Mouse (Mus musculus) midbrain, embryonic 10.5 days (tissue): ENCODE measurements around the gene Spaca4. TPM values are rescaled to one million over a fixed set of nuclear protein-coding genes. Genes with fewer than 3 reads are reported as not detected.
A peak's percentile ranks its signal among the peaks of the same experiment; 100 is the strongest.

Experiments used
- DNase-seq: peaks from one replicate; pipeline ENCODE4 v3.0.0-alpha.2; 2017; ENCODE audit warnings: low spot score
- H3K27ac ChIP-seq: fragments of 300-500 bp; sonication (generic); replicated peaks from 2 replicates; pipeline ENCODE4 v1.5.1; 2016; ENCODE audit warnings: mild to moderate bottlenecking
- H3K27me3 ChIP-seq: fragments of 300-500 bp; sonication (generic); 2 replicates; pipeline ENCODE4 v1.6.1; 2016; ENCODE audit warnings: low read depth, mild to moderate bottlenecking; ENCODE audit not compliant: poor library complexity, severe bottlenecking
- H3K36me3 ChIP-seq: fragments of 300-500 bp; sonication (generic); 2 replicates; pipeline ENCODE4 v1.6.1; 2016; ENCODE audit warnings: mild to moderate bottlenecking, moderate library complexity
- H3K4me1 ChIP-seq: fragments of 300-500 bp; sonication (generic); 2 replicates; pipeline ENCODE4 v1.6.1; 2016
- H3K4me3 ChIP-seq: fragments of 300-500 bp; sonication (generic); 2 replicates; pipeline ENCODE4 v1.5.1; 2016; ENCODE audit warnings: mild to moderate bottlenecking, moderate library complexity
- H3K9me3 ChIP-seq: fragments of 300-500 bp; sonication (generic); replicated peaks from 2 replicates; pipeline ENCODE4 v1.6.1; 2016; ENCODE audit warnings: mild to moderate bottlenecking
- WGBS: fragments of 180-500 bp; shearing (Covaris S2); methylation state at CpG from one replicate; pipeline ENCODE4 v1.1.7; 2016; 5-methylcytosine and 5-hydroxymethylcytosine counted together
- polyA plus RNA-seq: library from polyadenylated mRNA; unstranded; fragments of >200 nt; fragmentation: Nextera tagmentation; extraction: Ambion mirVana; gene quantifications from 2 replicates; pipeline ENCODE4 v1.2.1, GENCODE M21; 2016

Gene Spaca4
- polyA plus RNA-seq, 1 experiment from 2014 or later, result not detected

DNA sequence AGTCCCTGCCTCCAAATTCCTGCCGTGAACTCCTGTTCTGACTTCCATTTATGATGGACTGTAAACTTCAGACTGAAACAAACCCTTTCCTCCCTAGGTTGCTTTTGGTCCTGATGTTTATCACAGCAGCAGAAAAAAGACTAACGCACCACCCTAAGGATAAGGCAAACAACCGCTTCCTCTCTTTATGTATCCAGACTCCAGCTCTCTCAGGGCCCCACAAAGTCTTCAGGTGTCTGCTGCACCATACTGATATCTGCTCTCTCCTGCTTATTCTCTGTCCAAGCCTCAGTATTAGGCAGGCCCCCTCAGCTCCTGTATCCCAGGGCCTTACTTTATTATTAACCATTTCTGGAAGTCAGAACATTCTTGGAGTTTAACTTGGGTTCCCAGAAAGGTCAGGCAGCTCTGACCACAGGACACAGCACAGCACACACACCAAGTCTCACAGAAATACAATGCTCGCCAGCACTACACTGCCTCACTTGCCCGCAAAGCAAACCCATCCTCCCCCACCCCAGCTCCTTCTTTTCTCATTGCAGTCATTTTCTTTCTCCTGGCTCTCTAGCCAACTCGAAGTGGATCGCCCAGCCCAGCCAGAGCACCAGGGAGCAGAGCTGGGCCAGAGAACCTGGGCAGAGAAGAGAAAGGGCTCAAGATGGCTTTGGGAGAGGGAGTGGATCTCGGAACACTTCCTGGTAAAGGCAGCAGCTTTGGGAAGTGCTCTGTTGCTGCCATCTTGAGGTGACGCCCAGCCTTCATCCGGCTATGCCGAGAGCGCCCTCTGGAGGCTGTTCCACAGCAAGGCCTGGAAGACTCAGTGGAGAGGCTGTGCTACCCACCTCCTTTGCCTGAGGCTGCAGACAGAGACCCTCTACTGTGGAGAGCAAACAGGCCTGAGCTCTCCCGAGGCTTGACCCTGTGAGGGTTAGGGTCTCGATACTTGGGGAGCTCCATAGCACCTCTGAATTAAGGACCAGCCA lies 43.2 kb downstream of the Spaca4 start:
- DNase-seq, result peak; percentile 91
- WGBS, result 31% methylated on average over 14 of the region's 14 CpGs
- Histone ChIP-seq H3K27me3 (peaks cover 3% of the 10 kb centered on the region; the same call in 1 of the 2 replicates), H3K9me3 (no peaks in the 10 kb centered on the region), H3K36me3 (no peaks in the 10 kb centered on the region), H3K4me3 (peak overlapping the region; percentile 40), H3K4me1 (peaks cover 44% of the 10 kb centered on the region), H3K27ac (peak overlapping the region; percentile 90)

DNA sequence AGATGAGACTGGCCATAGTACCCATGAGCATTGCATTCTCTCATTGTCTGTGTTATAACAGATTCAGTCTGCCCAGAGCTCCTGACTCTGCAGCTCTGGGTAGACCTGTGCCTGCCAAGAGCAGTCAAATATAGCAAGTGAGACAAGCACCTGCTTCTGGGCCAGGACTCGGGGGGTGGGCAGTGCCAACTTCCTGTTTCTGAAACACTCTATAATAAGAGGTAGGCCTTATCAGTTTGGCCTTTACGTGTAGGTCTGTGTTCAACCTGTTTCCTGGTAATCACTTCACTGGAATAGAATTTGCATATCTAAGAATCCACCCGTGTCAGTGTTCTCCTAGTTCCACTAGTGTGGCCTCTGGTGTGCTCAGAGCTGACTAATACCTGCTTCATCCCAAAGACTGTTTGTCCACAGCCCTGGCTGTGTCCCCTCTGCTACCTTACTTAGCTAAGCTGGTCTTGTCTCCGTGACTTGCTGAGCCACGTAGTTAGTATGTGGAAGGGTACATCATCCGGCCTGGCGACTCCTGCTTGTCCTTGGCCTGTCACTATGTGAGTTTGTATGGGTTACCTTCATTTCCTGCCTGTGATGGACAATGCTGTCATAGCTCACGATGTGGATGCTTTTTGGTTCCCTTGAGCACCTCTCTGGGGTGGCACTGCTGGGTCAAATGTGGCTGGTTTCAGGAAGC lies 44.4 kb downstream of the Spaca4 start:
- DNase-seq, result no peak
- peaks cover 39% of the 10 kb centered on the region for H3K4me1 ChIP-seq
- H3K27me3 ChIP-seq, result peaks cover under 1% of the 10 kb centered on the region; the same call in 1 of the 2 replicates
- no peak overlapping the region for H3K4me3 ChIP-seq
- 87% methylated on average over 8 of the region's 8 CpGs for WGBS
- no peak overlapping the region; the same call in 1 of the 2 replicates for H3K27ac ChIP-seq
- H3K36me3 ChIP-seq, result no peaks in the 10 kb centered on the region
- H3K9me3 ChIP-seq, result no peaks in the 10 kb centered on the region

DNA sequence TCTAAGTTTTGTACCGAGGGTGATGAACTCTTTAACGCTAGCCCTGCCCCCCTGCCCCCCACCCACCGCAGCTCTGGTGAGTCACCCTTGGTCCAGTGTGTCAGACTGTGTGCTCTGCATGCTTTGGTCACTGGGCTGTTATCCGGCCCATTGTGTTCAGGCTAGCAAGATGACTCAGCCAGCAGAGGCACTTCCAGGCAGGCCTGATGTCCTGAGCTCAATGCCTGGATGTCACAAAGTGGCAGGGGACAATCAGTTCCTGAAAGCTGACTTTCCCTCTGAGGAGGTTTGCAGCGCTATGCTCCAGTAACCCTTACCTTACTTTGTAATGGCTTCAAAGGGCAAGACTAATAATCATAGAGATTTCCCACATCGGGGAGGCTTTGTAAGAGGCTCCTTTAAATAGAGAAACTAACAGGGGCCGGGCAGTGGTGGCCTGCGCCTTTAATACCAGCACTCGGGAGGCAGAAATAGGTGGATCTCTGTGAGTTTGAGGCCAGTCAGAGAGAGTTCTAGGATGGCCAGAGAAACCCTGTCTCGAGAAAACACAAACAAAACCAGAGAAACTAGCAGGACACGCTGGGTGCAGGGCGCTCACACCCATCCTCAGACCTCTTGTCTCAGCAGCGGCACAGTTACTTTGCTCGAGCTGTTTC lies 45.5 kb downstream of the Spaca4 start:
- H3K27ac ChIP-seq, result peak overlapping the region; percentile 29
- H3K9me3 ChIP-seq, result no peaks in the 10 kb centered on the region
- H3K4me1 ChIP-seq, result peaks cover 32% of the 10 kb centered on the region
- H3K36me3 ChIP-seq, result no peaks in the 10 kb centered on the region
- WGBS, result 66% methylated on average over 14 of the region's 14 CpGs
- H3K27me3 ChIP-seq, result no peaks in the 10 kb centered on the region; the same call in 1 of the 2 replicates
- H3K4me3 ChIP-seq, result no peak overlapping the region
- no peak for DNase-seq

DNA sequence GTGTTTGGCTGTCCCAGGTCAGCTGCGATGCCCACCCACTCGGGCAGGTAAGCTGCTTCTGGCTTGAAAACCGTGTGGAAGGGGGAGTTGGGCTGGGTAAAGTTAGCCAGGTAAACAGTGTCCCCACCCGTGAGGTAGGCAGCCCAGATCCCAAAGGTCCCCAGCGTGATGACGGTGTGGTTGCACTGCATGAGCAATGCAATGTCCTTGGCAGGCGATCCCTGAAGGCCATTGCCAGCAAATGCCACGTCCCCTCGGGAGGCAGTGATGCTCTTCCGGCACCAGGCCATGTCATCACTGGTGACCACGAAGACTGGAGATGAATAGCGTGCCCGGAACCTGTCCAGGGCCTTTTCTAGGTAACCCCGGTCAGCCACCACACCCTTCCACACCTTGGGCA lies 47.1 kb downstream of the Spaca4 start:
- no peaks in the 10 kb centered on the region for H3K9me3 ChIP-seq
- H3K27me3 ChIP-seq, result no peaks in the 10 kb centered on the region; the same call in 1 of the 2 replicates
- H3K27ac ChIP-seq, result peak overlapping the region; percentile 7; the same call in 1 of the 2 replicates
- no peak overlapping the region for H3K4me3 ChIP-seq
- DNase-seq, result no peak
- H3K4me1 ChIP-seq, result peaks cover 32% of the 10 kb centered on the region
- whole genome bisulfite sequencing, result 92% methylated on average over 14 of the region's 14 CpGs
- no peaks in the 10 kb centered on the region for H3K36me3 ChIP-seq

DNA sequence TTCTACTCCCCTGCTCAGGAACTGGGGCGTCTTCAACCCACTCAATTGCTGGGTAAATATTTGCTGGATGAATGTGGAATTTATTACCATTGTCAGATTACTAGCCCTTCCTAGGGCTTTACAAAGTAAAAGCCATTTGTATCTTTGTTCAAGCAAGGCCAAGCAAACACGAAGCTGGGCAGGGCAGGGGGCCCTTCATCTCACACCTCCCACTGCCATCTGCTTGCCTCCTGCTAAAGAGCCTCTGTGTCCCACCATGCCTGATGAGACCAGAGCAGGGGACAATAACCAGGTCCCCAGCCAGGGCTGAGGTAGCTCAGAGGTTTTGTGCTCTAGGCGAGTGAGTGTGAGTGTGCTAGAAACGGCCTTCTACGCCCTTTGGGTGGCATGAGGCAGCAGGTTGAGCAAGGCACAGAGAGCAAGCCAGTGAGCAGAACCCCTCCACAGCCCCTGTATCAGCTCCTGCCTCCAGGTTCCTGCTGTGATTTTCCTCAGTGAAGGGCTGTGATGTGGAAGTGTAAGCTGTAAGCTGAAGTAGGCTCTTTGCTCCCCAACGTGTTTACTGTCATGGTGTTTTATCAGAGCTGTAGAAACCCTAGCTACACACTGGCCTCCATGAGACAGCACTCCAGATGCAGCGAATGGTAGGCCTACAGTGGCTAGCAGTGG lies 47.9 kb downstream of the Spaca4 start:
- peaks cover 27% of the 10 kb centered on the region for H3K4me1 ChIP-seq
- H3K27me3 ChIP-seq, result no peaks in the 10 kb centered on the region; the same call in 1 of the 2 replicates
- H3K9me3 ChIP-seq, result no peaks in the 10 kb centered on the region
- no peak for DNase-seq
- H3K4me3 ChIP-seq, result no peak overlapping the region
- H3K36me3 ChIP-seq, result no peaks in the 10 kb centered on the region
- WGBS, result 79% methylated on average over 7 of the region's 7 CpGs
- H3K27ac ChIP-seq, result peak overlapping the region; percentile 7; the same call in 1 of the 2 replicates

Other genes starting within 250 kb of the Spaca4 start
- 0.15 and 0.21 TPM in 2 replicates for gene Tulp2, start 243.9 kb downstream of the Spaca4 start, polyA plus RNA-seq
- 0.34 TPM in 1 of 2 replicates, not detected in the other for gene Gm45808, start 239.0 kb downstream of the Spaca4 start, polyA plus RNA-seq
- gene Dhdh, start 237.0 kb downstream of the Spaca4 start, polyA plus RNA-seq, result 6.0 and 6.8 TPM in 2 replicates
- gene Nucb1, start 215.4 kb downstream of the Spaca4 start, polyA plus RNA-seq, result 105 and 112 TPM in 2 replicates
- 15.0 and 18.6 TPM in 2 replicates for gene Ppp1r15a, start 199.5 kb downstream of the Spaca4 start, polyA plus RNA-seq
- 0.78 and 1.1 TPM in 2 replicates for gene Plekha4, start 199.5 kb downstream of the Spaca4 start, polyA plus RNA-seq
- 0.43 and 0.55 TPM in 2 replicates for gene Hsd17b14, start 170.9 kb downstream of the Spaca4 start, polyA plus RNA-seq
- 32.2 and 38.2 TPM in 2 replicates for gene Bcat2, start 155.7 kb downstream of the Spaca4 start, polyA plus RNA-seq
- gene Fgf21, start 110.3 kb downstream of the Spaca4 start, polyA plus RNA-seq, result not detected in 2 replicates
- gene Fut1, start 108.5 kb downstream of the Spaca4 start, polyA plus RNA-seq, result not detected in 2 replicates
- 0.16 TPM in 1 of 2 replicates, not detected in the other for gene Izumo1, start 104.0 kb downstream of the Spaca4 start, polyA plus RNA-seq
- 4.8 and 5.5 TPM in 2 replicates for gene Rasip1, start 98.3 kb downstream of the Spaca4 start, polyA plus RNA-seq
- gene Mamstr, start 85.8 kb downstream of the Spaca4 start, polyA plus RNA-seq, result 2.1 and 3.3 TPM in 2 replicates
- 0.05 TPM in 1 of 2 replicates, not detected in the other for gene Fut2, start 59.4 kb downstream of the Spaca4 start, polyA plus RNA-seq
- gene Ntn5, start 41.8 kb downstream of the Spaca4 start, polyA plus RNA-seq, result 0.46 and 0.48 TPM in 2 replicates
- gene Sec1, start 31.4 kb downstream of the Spaca4 start, polyA plus RNA-seq, result 0.32 and 0.34 TPM in 2 replicates
- 4.6 and 4.9 TPM in 2 replicates for gene Car11, start 26.0 kb downstream of the Spaca4 start, polyA plus RNA-seq
- 2.1 and 2.9 TPM in 2 replicates for gene Dbp, start 20.7 kb downstream of the Spaca4 start, polyA plus RNA-seq
- gene Rpl18, start 10.4 kb downstream of the Spaca4 start, polyA plus RNA-seq, result 965 and 1,116 TPM in 2 replicates
- gene Sphk2, start 7.8 kb downstream of the Spaca4 start, polyA plus RNA-seq, result 32.3 and 32.8 TPM in 2 replicates
- 1.7 and 2.0 TPM in 2 replicates for gene Fam83e, start 4.6 kb downstream of the Spaca4 start, polyA plus RNA-seq
- gene Lmtk3, start 57.9 kb upstream of the Spaca4 start, polyA plus RNA-seq, result 2.3 and 3.3 TPM in 2 replicates
- gene Sult2b1, start 58.9 kb upstream of the Spaca4 start, polyA plus RNA-seq, result 1.1 and 1.5 TPM in 2 replicates
- gene Cyth2, start 88.8 kb upstream of the Spaca4 start, polyA plus RNA-seq, result 153 and 183 TPM in 2 replicates
- gene Kcnj14, start 99.0 kb upstream of the Spaca4 start, polyA plus RNA-seq, result 0.65 and 0.72 TPM in 2 replicates
- gene Grwd1, start 105.1 kb upstream of the Spaca4 start, polyA plus RNA-seq, result 95.8 and 119 TPM in 2 replicates
- gene Kdelr1, start 147.0 kb upstream of the Spaca4 start, polyA plus RNA-seq, result 36.1 and 39.0 TPM in 2 replicates
- gene Grin2d, start 152.6 kb upstream of the Spaca4 start, polyA plus RNA-seq, result 0.16 and 0.34 TPM in 2 replicates
- gene Syngr4, start 170.9 kb upstream of the Spaca4 start, polyA plus RNA-seq, result 1.5 and 1.7 TPM in 2 replicates
- 4.4 and 5.1 TPM in 2 replicates for gene Tmem143, start 171.1 kb upstream of the Spaca4 start, polyA plus RNA-seq
- gene Emp3, start 195.6 kb upstream of the Spaca4 start, polyA plus RNA-seq, result 17.7 and 28.2 TPM in 2 replicates
- 4.8 and 5.3 TPM in 2 replicates for gene Ccdc114, start 198.3 kb upstream of the Spaca4 start, polyA plus RNA-seq